Mouse (Mus musculus) c-Kit-negative CD71-positive TER-119-positive erythroid progenitor cells, embryonic 14.5 days (primary cell): ENCODE results near the gene Katnb1.

Source experiments
- DNase-seq: peaks from one replicate; pipeline ENCODE4 v3.0.0-alpha.2; 2013; ENCODE audit warnings: low read depth, low spot score

Gene Katnb1

DNA sequence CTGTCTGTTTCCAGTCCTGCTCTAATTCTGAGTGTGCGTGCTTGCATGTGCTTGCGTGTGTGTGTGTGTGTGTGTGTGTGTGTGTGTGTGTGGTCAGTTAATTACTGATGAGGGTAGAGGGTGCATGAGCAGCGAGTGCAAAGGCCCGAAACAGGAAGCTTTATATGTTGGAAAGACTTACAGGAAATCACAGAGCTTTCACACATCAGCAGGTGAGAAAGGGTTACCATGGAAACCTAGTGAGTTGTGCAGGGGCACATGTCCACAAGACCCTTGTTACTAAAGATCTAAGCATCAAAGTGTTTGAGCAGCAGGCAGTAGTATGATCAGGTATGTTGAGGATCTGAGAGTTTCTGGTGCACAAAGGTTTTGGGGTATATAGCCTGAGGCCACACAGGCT is 3.3 kb downstream of the Katnb1 start:
- no peak for DNase-seq

- DNase-seq, result no peak
Measured at GRCm38 (mm10) chr8:95084744-95085431, 3.9 kb downstream of the Katnb1 start.

DNA sequence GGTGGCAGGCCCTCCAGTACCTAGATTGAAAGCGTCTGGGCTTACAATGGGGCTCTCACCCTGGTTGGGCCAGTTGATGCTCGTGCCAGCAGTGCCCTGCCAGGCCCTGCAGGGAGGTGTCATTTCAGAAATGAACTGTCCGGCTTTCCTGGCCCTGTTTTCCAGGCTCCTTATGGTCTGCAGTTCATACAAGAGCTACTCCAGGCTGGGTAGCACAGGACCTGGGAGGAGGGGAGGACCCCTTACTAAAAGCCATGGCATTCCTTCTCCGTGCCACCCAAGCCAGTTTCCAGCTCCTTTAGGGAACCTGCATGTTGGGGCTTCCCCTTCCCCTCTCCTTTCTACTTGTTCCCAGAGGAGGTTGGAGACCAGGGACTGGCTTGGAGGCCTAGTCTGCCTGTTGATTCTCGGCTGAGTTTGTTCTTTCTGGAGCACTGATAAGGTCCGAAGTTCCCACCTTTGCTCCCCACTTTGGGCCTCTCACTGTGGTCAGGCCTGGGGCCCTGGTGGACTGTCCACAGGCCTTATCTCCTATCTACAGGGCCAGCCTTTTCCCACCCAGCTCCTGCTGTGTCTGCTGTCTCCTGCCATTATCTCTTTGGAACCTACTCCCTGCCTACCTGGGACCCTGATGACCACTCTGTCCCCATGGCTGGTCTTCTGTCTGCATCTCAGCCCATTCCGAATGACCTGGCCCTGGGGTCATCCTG is 4.6 kb downstream of the Katnb1 start:
- no peak for DNase-seq

DNA sequence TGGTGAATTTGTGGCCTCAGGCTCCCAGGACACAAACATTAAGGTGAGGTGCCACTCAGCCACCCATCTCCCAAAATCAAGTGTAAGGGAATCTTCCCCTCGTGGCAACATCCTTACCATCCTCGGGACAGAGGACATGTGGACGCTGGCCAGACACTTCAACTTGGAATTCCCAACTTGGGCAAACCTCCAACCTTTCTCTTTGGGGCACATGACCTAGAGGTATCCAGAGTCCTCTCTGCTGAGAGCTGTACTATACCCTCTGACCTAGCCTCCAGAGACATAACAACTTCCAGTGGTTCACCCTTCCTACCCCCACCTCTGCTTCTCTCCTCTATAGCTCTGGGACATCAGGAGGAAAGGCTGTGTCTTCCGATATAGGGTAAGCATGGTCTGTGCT is 12.6 kb downstream of the Katnb1 start:
- DNase-seq, result no peak

GRCm38 (mm10) chr8:95099009-95099408 is 18.0 kb downstream of the Katnb1 start:
- DNase-seq, result no peak

DNA sequence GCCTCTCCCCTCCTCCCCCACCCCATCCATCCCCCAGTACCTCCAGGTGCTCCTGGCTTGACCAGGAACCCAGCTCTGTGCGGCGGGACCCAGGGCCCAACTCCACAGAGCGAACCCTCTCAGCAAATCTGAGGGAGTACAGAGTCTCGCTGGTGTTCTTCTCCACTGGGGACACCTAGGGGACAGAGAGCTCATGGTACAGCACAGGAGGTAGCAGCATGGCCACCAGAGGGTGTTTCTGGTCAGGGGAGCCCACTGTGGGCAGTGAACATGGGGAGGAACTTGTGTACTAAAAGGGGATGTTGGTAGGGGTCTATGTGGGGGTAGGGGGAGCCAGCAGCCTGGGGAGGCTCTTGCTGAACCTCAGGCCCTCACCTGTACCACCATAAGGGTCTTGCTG is 21.0 kb downstream of the Katnb1 start:
- DNase-seq, result no peak

- no peak for DNase-seq
Measured at GRCm38 (mm10) chr8:95107306-95107705, 26.3 kb downstream of the Katnb1 start.

GRCm38 (mm10) chr8:95112594-95112993 is 31.6 kb downstream of the Katnb1 start:
- DNase-seq, result no peak

DNA sequence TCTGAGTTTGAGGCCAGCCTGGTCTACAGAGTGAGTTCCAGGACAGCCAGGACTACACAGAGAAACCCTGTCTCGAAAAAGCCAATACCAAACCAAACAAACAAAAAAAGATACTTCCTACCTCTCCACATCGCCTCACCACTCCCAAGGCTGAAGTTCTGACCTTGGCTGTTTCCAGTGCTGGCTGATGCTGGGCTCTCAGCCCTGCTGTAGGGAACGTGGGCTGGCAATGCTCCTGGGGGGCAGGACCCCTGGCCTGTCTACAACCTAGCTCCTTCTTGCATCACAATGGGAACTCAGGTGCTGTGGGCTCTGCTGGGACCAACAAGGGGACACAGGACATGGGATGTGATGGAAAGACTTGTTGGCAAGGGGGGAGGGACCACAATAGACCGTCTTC is 32.1 kb downstream of the Katnb1 start:
- no peak for DNase-seq

DNA sequence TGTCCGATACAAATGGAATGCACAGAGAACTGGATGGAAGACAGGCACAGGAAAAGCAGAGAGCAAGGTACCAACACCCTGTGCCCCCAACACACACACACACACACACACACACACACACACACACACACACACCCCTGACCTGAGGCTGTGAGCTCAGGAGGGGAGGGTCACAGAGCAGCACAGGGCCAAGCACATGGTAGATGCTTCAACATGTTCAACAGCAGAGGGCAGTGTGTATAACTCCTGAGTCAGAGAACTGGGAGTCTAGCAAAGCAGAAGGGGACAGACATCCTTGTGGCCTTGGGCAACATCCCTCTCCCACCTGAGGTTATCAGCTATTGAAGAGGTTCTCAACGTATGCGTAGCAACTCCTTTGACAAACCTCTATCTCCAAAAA is 32.8 kb downstream of the Katnb1 start:
- DNase-seq, result no peak

DNA sequence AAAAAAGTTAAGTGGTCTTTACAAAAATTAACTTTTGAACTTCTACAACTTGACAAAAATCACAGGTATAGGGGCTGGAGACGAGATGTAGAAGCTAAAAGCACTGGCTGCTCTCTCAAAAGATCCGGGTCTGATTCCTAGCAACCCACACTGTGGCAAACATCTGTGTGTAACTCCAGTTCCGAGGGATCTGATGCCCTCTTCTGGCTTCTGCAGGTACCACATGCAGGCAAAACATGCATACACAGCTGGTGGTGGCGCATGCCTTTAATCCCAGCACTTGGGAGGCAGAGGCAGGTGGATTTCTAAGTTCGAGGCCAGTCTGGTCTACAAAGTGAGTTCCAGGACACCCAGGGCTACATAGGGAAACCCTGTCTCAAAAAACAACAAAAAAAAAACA is 42.5 kb downstream of the Katnb1 start:
- DNase-seq, result no peak

DNA sequence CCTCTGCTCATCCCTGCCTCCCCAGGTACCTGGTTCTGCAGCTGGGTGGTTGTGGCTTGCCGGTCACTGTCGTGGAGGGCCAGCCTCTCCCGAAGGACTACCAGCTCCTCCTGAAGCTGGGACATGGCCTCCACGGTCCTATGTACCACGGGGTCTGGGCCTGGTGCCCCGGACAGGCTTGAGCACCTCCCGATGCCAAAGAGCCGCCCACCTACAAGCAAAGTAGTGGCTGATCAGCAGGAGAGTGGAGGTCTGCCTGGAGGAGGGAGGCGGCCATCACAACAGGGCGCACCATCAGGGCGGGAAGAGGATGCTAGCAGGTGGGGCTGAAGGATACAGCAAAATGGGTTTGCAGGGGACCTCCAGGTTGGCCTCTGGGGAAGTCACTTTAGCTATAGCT is 45.5 kb downstream of the Katnb1 start:
- DNase-seq, result no peak

DNA sequence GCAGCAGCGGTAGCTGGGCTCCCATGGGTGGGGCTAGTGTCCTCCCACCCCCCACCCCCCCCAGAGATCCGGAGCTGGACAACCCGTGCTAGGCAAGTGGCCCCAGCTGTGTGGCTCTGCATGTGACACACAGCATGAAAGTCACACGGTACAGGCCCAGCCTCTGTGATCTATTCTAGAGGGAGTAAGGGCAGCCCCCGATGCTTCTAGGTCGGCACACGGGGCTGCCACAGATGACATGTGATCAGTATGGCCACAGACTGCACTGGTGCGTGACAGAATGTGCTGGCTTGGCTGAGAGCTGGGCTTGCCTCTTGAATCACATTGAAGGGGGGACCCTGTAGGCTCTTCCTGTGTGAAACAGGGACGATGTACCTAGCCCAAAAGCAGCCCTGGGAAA is 46.7 kb downstream of the Katnb1 start:
- no peak for DNase-seq

DNA sequence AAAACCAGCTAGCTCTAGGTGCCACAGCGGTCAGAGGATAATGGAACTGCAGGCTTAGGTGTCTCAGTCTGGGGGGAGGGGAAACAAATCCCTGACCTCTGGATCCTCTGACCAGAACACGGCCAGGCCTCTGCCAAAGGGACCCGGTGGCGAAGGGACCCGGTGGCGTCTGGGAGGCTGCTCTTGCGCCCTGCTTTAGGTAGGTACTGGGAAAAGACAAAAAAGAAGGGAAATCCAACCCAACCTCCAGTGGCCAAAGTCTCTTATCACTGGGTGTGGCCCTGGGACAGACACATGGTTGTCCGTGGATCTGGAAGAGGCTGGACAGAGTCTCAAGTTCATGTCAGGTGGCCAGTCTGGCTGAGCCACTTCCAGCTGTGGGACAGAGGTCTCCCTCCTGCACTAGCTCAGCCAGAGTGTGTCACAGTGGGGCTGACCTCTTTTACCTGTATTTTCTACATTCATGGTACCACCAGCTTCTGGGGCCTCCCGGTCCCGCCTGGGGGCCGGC is 47.8 kb downstream of the Katnb1 start:
- no peak for DNase-seq

- no peak for DNase-seq
Measured at GRCm38 (mm10) chr8:95130966-95131537, 50.1 kb downstream of the Katnb1 start.

DNA sequence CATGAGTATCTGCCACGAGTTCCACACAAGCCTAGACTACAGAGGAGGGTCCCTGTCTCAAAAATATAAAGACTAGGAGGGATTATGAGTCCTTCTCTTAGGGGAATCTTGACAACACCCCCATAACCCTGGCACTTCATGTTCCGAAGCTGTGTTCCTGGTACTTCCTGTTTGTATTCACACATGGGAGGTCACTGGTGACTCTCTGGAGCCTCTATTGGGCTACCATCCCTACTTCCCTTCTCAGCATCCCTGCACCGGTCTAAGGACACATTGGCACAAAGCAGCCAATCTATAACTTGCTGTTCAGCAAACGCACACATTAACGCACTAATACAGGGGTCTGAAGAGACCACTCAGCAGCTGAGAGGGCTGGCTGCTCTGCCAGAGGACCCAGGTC is 51.0 kb downstream of the Katnb1 start:
- DNase-seq, result no peak

GRCm38 (mm10) chr8:95134186-95134585 is 53.2 kb downstream of the Katnb1 start:
- no peak for DNase-seq

DNA sequence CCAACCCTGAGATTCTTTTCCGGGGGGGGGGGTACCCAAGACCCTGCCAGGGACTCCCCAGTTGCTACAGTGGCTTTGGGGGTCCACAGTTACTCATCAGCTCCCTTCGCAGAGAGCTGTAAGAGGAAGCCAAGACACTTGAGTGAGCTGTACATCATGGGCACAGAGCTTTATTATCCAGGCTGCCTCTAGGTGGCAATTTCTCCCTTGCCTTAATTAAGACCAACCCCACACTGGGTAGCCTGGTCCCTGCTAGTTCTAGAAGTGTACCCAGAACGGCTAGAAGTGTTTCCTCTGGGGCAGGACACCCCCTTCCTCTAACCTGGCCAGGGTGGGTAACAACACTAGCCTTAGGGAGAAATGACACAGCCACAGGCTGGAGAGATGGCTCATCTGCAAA is 54.3 kb downstream of the Katnb1 start:
- DNase-seq, result no peak

DNA sequence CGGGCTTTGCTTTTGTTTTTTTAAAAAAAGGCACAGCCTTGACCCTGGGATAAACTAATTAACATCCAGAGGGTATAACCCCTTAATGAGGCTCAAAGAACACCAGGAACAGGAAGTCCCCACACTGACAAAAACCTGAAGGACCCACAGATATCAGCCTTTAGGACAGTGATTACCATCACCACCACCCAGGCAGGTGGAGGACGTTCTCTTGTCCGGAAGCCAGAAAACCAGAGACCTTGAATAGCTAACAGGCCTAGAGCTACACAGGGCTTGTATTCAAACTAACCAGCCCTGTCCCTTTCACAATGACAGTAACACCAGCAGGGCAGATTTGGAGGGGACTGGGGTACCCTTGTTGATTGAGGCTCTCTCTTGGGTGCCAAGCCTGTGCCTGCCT is 55.2 kb downstream of the Katnb1 start:
- no peak for DNase-seq

- no peak for DNase-seq
Measured at GRCm38 (mm10) chr8:95137201-95137600, 56.2 kb downstream of the Katnb1 start.

GRCm38 (mm10) chr8:95137641-95138098 is 56.7 kb downstream of the Katnb1 start:
- no peak for DNase-seq

- DNase-seq, result no peak
Measured at GRCm38 (mm10) chr8:95138341-95139050, 57.5 kb downstream of the Katnb1 start.
